Mouse (Mus musculus): ENCODE data around the gene Card9.

Gene Card9

DNA sequence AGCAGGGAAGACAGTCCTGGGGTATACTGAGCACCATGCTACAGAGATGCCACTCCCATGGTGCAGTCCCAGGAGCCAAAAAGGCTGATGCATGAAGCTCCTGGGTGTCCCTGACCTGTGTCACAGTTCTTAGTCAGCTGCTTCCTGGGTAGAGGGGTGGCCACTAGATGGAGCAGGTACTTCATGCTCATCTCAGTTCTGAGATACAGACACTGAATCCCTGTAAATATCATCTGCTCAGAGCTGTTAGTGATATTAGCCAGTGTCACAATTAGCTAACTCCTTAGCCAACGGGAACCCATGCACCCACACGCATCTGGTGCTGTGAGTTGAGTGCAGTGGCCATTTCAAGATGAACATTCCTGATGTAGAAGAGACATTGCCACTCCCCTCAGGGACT is 35.8 kb downstream of the Card9 start:
- no peak for DNase-seq

- no peak for DNase-seq
These were observed 37.0 kb downstream of the Card9 start for GRCm38 (mm10) chr2:26323589-26324325.

DNA sequence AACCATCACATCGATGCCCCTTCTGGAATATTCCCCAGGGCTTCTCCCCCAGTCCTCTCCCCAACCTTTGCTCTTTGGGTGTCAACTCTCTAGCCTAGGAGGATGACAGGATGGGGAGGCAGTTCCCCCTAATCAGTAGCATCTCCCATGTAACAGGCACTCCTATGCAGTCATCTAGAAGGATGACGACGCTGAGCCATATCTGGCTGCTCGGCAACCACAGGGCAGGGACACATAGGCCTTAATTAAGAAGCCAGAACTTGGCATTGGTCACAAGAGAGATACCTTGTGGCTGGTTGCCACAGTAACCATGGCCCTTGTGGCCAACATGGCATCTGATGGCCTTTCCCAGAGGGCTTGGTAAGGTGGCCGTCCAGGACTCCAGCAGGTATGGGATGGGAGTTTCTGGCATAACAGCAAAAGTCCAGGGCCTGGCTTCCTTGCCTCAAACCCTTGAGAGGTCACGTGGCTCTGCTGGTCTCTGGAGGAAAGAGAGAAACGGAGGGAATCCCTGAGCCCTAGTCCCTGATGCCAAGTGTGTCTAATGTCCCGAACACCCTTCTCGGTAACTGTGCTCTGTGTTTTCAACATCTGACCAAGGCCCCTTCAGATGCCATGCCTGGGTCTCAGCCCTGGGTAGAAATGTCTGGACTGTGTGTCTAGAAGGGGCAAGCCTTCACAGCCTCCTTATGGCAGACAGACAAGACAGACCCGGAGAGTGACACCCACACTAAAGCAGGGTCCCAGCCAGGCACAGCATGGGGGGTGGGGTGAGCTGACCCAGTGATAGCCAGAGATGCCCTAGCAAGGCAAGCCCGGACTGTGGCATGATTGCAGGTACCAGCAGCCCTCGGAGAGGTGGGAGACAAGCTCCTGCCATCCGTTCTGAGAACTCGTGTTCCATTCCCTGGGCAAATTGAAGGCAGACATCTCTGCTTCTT is 40.2 kb downstream of the Card9 start:
- DNase-seq = peak; percentile 54

DNA sequence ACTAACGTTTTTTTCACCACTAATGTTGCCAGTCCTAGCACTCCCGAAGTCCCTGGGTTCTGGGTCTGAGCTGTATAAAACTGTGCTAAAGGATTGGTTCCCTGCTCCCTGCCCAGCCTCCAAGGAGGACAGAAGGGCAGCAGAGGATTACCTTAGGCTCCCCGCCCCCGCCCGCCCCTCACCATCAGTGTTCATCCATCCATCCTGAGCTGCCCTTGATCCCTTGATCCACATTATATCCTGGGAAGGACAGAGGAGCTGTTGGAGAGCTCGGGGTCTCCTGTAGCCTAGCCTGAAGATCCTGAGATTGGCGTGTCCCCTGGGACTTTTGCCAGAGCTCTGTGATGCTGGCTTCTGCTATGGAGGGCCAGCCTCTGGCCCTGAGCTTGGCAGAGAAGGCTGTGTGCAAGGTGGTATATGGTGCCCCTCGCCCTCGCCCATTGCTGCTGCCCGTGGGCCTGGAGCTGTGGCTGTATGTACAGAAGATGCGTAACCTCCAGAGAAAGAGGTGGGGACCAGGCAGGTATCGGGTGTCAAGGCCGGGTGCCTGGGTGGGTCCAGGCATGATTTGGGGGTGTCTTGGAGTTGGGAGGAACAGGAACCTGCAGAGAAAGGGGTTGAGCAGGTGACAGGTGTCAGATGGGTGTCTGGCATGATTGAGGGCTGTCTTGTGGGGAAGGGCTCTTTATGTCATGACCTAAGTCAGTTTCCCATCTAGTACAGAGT is 41.0 kb downstream of the Card9 start:
- DNase-seq = no peak

GRCm38 (mm10) chr2:26319109-26319508 is 41.6 kb downstream of the Card9 start:
- DNase-seq = no peak

DNA sequence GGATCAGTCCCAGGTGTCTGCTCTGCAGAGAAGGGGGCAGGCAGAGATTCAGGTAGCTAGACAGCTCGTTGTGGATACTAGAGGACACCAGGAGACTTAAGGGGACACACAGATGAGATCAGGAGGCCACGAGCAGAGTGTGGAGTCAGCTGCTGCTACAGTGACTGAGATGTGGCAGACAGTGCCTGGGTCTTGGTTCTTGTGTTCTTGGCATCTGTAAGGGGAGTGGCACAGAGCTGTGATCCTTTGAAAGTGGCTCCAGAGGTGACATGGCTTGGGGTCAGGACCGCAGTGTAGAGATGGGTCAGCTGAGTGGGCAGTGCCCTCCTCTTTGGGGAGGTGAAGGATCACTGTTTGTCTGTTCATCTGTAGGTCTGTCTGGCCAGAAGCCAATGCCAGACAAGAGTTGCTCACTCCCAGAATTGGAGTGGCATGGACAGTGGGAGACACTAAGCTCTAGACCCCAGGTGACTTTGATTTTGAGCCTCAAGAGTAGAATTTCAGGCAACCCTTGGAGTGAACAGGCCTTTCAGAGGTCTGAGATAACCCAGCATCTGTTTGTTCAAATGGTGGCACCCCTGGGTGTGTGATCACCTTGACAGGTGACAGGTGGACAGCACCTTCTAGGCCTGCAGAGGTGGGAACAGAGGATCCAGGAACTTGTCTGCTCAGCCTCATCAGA is 42.6 kb downstream of the Card9 start:
- DNase-seq = no peak

DNA sequence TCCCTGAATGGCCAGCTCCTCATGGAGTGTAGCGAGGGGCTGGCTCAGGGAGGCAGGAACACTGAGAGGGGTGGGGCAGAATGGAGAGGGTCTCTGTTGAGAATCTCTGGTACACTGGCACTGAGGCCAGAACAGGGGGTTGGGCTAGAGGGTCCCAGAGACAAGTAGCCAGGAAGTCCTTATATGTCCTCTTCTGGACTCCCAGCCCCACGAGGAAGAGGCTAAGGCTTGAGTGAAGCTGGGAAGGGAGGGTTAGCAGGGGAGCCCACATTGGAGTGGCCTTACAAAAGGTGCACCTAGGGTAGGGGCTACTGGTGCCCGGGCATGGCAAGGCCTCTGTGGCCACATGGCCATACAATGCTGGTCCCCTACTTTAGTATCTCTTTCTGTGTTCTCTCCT is 43.3 kb downstream of the Card9 start:
- DNase-seq = no peak

DNA sequence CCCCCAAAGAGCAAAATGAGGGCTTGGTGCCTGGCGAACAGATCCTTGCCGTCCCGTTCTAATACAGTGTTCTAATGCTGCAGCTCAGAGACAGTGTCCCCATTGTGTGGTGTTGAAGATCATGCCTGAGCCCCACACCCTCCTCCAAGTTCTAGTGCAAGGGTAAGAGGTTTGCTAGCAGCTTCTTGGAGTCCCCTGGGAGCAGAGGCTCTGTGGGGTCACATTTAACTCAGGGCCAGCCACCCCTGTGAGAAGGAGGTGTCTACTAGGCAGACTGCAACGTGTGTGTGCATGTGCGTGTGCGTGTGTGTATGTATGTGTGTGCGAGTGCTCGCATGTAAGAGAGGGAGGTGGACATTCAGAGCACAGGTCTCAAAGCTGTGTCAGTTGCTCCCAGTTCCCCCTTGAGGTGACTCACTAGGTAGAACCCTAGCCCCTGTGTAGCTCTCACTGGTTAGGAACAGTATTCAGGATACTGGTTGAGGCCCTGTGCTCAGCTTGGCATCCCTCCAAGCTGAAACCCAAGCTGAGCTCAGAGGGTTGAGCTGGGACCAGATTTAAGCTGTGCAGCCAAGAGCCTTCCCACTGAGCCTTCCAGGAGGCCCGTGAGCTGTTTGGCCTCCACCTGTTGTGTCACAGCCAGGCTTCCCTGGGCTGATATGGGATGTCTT is 44.0 kb downstream of the Card9 start:
- no peak for DNase-seq

DNA sequence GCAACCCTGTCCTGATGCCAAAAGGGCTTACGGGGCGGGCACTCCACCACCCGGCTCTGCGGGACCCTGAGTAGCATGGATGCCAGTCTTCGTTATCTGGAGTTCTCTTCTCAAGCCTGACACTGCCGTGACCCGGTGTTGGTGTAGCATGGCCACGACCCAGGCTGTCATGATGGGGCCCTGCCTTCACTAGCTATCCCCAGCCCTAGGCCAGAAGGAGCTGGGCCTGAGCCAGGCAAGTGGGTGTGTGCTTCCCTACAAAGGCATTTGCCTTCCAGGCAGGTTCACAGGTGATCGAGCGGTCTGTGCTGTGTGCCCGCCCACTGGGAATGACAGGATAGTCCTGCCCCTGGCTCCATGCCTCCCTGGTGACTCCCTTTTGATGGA is 44.8 kb downstream of the Card9 start:
- peak; percentile 82 for DNase-seq

DNA sequence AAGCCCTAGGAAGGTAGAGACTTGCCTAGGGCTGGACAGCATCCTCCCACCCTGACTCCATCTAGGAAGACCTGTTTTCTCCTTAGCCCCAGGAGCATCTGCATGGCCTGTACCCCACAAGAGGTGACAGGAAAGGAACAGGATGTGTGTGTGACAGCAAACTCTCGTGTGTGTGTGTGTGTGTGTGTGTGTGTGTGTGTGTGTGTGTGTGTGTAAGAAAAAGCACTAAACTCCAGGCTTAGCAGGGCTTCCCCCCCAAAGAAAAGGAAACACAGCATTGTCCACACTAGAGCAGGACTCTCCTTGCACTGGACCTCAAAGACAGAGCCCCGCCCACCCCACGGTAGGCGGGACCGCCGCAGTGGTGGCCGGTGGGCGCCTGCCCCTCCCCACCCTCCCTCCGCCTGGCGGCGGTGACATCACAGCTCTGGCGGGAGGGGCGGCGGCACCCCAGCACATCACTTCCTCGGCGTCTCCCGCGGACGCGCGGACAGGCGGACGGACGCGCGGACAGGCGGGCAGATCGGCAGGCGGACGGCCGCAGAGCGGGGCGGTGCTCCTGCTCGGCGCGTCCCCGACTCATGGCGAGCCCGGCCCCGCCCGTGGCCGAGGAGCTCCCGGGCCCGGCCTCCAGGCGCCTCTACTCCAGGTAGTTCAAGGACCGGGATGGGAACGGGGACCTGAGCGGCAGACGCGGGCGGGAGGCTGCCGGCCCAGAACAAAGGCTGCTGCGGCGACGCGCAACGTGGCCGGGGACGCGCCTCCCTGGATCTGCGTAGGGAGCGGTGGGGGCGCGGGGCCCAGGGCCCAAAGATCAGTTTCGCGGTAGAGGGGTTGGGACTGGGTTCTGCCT is 45.4 kb downstream of the Card9 start, which contains the start of gene Gpsm1:
Gpsm1 (plus strand) TSS at position 444 of the 853 bp plus-strand sequence.
- peak; percentile 81 for DNase-seq

DNA sequence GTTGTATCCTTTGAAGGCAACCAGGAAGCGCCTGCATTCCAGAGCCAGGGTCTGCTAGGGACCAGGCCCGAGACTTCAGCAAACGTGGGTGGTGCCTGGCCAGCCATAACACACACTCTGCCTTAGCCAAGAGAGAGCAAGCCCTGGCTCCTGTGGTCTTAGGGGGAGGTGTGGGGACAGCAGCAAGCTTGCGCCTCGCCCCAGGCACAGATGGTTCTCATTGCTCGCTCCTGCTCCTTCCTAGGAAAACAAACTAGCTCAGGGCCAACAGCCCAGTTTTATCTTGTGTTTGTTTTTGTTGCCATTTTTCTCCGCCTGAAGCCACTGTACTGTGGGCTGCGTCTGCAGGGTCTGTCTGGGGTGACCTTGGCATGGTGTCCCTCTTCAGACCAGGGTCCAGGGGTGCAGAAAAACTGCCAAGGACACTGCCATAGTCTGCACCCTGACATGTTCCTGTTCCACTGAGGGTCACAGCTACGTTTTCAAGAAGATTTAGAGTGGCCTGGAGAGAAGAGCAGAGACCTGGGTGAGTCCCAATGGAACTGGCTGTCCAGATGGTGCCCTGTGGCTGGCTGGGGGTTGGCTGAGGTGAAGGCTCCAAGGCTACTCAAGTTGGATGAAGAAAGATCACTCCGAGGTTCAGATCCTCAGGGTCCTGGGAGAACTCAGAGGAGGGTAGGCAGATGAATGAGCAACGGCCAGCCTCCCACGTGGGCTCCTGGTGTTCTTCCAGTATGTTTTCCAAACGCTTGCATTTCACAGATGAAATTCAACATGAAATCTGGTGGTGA is 46.2 kb downstream of the Card9 start:
- peak; percentile 86 for DNase-seq

DNA sequence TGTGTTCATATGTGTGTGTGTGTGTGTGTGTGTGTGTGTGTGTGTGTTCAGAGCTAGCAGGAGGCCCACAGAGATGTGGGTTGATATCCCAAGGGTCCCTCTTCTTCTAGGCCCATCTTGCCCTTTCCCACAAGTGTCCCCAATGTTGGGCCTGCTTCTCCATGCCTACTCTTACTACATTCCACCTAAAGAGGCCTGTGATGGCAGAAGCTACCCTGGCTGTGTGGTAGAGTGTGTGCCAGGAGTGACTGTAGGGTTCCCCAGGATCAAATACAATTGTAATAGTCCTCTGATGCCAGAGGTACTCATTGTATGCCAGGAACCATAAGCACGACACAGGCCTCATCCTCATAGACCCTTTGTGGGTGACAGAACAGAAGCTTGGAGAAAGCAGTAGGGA is 47.3 kb downstream of the Card9 start:
- no peak for DNase-seq

DNA sequence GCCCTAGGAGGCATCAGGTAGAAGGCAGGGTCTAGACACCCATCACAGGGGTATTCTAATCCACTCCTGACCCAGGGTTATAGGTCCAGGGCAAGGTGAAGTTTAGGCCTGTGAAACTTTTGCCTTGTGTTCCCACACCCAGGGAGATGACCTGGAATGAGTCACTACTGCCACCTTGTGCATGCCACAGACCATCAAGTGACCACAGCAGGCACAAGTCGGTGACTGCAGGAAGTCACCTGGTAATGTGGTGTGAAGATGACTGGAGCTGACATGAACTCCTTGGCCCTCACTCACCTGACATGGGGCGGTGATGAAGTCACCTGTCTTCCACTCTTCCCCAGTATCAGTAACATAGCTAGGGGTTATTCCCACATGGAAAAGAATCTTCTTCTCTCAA is 47.9 kb downstream of the Card9 start:
- DNase-seq = peak; percentile 48

GRCm38 (mm10) chr2:26311936-26312335 is 48.8 kb downstream of the Card9 start:
- no peak for DNase-seq

DNA sequence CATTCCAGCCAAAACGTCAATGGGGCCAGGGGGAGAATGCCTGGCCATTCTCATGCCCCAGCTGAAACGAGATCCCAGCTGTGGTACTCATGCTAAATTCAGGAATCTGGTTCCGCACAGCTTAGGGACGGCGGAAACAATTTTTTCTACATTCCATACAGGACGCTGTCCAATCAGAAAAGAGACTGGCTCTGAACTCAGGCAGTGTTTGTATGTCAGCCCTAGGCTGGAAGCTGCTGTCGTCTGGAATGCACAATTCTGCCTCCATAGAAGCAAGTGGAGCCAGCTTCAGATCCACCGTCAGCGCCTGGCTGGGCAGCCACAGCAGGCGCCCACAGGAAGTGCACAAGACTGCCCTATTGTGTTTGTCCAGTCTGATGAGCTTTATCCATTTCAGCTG is 51.0 kb downstream of the Card9 start:
- no peak for DNase-seq

- no peak for DNase-seq
These were observed 54.0 kb downstream of the Card9 start for GRCm38 (mm10) chr2:26306702-26307101.

DNA sequence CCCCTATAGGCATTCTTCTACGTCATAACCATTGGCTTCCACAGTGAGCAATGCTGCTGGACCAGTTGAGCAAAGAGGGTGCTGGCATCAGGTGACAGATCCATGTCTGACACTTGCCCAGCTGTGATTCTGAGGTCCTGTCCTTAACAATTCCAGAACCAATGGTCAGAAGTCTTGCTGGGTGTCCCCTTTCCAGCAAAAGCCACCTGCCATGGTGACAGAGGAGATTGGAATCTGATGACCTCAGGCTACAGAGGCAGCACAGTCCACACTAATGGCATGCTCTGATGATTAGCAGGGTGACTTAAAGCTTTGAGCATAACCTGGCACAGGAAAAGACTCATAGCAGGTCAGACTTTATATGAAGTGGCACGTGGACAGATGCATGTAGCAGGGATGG is 55.2 kb downstream of the Card9 start:
- DNase-seq = no peak

GRCm38 (mm10) chr2:26304711-26305110 is 56.0 kb downstream of the Card9 start:
- no peak for DNase-seq
